Mouse (Mus musculus): ENCODE data around the gene Stard5.

Stard5 gene

DNA sequence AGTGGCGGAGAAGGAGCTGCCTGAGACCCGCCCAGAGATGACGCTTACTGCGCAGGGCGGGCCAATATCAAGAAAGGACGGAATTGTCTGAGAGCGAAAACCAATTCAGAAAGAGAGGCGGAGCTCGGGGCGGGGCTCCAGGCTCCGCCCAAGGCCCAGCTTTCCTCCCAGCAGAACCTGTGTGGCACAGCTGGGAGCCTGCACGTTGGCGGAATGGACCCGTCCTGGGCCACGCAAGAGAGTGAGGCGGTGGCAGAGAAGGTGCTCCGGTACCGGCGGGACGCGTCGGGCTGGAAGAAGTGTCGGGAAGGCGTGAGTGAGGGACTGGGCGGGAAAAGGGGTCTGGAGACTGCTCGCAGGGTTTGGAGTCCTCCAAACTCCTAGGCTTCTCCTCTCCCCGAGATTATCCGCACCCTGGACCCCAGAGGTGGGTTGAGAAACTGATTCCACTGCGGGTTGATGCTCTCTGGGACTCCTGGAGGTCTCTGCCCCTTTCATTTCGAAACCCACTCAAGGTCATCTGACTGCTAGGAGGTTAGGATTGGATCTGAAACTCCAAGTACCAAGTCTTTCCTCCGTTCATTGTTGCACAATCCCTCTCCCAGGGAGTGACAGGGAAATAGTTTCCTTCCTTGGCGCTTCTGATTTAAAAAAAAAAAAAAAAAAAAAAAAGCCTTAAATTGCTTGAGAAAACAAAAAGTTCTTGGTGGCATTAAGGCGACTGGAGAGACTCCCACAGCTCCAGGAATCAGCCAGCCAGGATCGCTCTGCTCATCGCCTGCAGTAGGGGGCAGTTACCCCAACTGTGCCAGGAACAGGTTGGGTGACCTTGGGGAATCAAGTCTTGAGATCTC, at the start of gene Stard5:
Stard5 (plus strand) TSS at position 132 of the 854 bp plus-strand sequence.
- peak; percentile 89 for DNase-seq (ENCODE audit: low read depth, low spot score)

DNA sequence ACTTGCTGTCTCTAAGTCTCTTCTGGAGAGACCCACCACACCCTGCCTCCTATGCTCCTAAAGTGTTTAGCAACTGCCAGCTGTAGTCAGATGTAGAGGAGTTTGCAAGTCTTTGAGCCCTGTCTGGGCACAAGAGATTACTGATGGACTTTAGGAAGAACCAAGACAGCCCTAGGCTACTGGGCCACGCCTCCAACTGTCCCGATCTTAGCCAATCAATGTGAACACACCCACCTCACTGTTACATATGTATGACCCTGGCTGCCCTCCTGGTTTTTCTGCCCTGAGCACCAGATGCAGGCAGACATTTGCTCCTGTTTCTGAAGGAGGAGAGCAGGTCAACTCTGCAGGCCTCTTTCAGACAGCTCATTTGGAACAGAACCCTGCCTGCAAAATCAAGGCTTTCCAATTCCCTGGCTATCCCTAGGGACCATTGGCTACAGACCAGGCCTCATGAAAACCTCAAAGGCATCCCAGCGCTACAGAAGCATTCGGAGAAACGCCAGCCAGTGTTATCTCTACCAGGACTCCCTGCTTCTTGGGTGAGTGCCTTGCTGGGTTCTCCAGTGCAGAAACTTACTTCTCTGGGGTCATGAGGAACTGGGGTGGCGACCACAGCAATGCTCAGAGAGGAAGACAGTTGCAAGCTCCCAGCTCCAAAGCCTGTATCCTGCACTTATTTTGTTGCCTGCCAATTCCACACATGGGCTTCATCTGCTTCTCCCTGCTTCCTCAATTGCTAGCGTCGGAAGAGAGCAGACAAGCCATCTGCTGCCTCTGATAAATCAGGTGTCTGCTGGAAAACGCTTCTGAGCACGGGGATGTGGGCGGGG, 46.9 kb upstream of the Stard5 start, which contains the start of gene Tmc3:
Tmc3 (plus strand) TSS at position 289 of the 833 bp plus-strand sequence.
- DNase-seq (ENCODE audit: low read depth, low spot score) = peak; percentile 50

DNA sequence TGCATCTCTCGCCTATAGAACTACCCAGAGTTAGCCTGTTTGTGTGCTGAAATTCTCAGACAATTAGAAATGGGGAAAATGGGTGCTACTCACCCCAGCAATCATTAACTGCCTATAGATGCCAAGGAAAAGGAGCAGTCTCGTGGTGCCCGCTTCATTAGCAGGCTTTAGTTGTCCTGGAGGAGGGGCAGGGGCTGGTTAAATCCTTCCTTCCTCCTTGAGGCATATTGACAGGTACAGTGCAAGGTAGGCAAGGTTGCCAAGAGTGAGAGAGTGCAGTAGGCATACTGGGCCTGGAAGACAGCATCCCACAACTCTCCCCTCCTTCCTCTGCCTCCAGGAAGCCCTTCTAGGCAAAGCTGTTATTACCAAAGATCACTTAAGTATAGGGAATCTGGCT, 37.7 kb upstream of the Stard5 start:
- DNase-seq (ENCODE audit: low read depth, low spot score) = no peak

- DNase-seq (ENCODE audit: low read depth, low spot score) = no peak
Observed at GRCm38 (mm10) chr7:83597063-83597462, 34.7 kb upstream of the Stard5 start.

GRCm38 (mm10) chr7:83598997-83599912, 32.5 kb upstream of the Stard5 start:
- no peak for DNase-seq (ENCODE audit: low read depth, low spot score)

- peak; percentile 38 for DNase-seq (ENCODE audit: low read depth, low spot score)
Observed at GRCm38 (mm10) chr7:83599913-83600286, 31.9 kb upstream of the Stard5 start.

DNA sequence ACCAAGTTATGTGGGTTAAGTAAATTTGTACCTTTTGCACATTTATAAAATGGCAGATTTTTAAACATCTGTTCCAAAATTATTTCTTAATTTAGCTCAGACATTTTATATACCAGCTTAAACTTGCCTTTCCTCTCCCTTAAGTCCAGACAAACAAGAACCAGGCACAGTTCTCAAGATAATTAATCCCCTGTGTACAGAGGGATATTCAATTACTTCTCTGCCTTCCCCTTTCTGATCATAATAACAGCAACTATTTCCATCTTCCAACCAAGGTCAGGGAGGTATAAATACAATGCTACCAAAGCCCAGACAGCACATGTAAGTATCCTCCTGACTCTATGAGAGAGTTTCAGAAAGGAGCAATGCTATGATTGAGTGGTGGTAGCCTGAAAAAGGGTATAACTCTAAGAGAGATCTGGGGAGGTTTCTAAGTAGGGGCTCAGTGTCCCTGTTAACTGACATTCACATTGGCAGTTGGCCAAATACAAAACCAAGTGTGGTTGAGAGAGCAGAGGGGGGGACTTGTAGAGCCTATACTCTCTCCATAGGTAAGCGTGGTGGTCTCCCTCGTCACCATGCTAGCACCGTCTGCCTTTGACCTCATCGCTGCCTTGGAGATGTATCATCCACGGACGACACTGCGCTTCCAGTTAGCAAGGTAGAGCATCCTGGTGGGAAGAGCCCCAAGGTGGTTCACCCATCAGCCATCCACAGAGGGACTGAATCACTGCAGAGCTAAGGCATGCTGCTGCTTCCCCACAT, 27.4 kb upstream of the Stard5 start:
- no peak for DNase-seq (ENCODE audit: low read depth, low spot score)

GRCm38 (mm10) chr7:83606796-83607195, 25.0 kb upstream of the Stard5 start:
- no peak for DNase-seq (ENCODE audit: low read depth, low spot score)

DNA sequence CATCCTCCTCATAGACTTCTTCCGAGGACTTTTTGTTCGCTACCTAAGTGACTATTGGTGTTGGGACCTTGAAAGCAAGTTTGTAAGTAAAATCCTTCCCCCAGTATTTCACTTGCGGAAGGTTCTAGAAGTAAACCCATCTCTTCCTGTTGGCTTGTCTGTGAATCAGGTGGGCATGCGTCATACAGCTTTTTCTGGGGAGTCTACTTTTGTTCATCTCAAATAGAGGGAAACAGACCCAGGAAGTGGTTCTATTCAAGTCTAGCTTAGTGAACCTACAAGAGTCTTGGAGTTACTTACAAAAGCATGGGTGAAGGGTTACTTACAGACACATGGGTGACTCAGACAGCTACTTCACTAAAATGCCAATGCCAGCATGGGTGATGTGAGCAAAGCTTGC, 21.9 kb upstream of the Stard5 start:
- DNase-seq (ENCODE audit: low read depth, low spot score) = no peak

GRCm38 (mm10) chr7:83611886-83612285, 19.9 kb upstream of the Stard5 start:
- no peak for DNase-seq (ENCODE audit: low read depth, low spot score)

DNA sequence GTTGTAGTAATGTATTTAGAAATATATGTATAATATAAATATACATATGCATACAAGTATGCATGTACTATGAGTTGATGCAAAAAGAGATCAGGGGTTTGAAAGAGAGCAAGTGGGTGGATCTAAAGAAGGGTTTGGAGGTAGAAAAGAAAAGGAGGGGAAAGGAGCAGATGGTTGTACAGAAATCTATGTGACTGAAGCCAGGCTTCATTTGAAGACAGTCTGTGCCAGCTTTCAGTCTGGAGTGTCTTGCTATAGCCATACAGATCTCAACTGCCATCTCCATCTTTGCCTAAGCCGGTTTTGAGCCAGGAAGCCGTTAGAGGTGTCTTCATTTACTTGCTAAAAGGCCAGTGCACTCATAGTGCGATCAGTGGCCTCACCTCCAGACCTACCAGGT, 16.5 kb upstream of the Stard5 start:
- no peak for DNase-seq (ENCODE audit: low read depth, low spot score)

DNA sequence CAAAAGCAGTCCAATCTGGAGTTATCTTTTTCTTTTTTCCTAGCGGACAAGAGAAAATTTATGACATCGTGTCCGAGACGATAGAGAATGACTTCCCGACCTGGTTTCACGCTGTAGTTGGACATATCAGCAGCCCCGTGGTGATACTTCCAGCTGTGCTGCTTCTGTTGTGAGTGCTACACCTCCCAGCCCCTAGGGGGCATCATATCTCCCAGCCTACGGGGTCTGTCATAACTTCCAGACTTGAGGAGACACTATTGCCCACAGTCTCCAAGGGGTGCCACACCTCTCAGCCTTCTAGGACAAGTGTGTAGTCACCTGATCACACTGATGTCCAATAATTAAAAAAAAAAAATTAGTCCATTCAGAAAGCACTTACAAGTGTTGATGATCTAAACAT, 15.9 kb upstream of the Stard5 start:
- no peak for DNase-seq (ENCODE audit: low read depth, low spot score)

- peak; percentile 26 for DNase-seq (ENCODE audit: low read depth, low spot score)
Observed at GRCm38 (mm10) chr7:83616268-83616667, 15.5 kb upstream of the Stard5 start.

GRCm38 (mm10) chr7:83618709-83619108, 13.1 kb upstream of the Stard5 start:
- DNase-seq (ENCODE audit: low read depth, low spot score) = no peak

GRCm38 (mm10) chr7:83622582-83622981, 9.2 kb upstream of the Stard5 start:
- DNase-seq (ENCODE audit: low read depth, low spot score) = no peak

- no peak for DNase-seq (ENCODE audit: low read depth, low spot score)
Observed at GRCm38 (mm10) chr7:83624065-83624464, 7.7 kb upstream of the Stard5 start.

DNA sequence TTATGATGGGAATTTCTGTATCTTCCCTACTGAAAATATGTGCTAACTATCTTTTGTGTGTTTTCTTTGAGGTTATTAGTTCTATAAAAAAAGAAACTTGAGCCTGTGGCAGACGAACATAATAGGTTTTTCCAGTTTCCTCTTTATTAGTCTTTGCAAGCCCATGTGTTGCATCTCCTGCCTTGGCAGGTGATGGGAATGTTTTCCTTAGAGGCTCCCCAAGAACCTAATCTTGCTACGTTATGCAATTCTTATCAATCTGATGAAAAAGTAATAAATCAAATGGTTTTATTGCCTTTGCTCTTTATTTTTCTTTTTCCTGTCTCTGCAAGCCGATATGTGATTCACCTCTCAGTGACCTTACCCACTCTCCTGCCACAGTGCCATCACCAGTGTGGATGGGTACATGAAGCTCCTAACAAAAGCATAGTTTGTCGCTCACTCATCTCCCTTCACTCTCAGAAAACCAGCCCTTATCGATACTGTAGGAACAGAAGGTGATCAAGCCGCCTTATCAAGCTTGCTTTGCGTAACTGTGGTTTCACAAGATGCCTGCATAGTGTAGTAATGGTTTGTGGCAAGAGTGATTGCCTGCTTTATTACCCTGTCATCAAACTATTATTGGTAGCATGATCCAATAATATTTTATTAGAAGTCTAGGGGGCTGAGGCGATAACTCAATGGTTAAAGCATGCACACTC, 5.1 kb upstream of the Stard5 start:
- no peak for DNase-seq (ENCODE audit: low read depth, low spot score)

DNA sequence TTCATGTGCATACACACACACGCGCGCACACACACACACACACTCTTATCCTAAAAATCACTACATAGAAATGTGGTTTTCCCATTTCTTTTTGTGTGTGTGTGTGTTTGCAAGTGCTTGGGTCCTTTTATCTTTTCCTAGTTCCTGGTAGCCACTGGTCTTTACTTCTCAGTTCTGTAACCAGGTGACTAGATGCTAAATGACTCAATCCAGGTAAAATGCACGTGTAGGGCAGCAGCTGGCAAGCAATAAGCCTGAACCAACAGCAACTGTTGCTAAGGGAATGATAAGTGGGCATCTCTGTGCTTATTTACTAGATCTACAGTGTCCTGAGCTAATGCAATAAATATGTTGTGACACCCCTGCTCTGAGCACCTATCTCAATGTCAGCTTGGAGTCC, 4.4 kb upstream of the Stard5 start:
- DNase-seq (ENCODE audit: low read depth, low spot score) = no peak

- no peak for DNase-seq (ENCODE audit: low read depth, low spot score)
Observed at GRCm38 (mm10) chr7:83631073-83631827, 509 bp upstream of the Stard5 start.
